ENCODE assay signal across 9 mouse cellular contexts in genomic region chr9:70838132-70838911, GRCm38 (mm10).
DNase-seq lines count a peak whose midpoint lies in the region; TF ChIP-seq lines count a peak whose summit lies in the region.
"Had no signal": no experiment of that assay in that cellular context is flagged by ENCODE, and none has a peak within 500 bp of the region (broad histone marks: within the 10 kb centered on the region; RNA-seq: fewer than 3 reads in every experiment).

No protein-coding gene starts in this region.

- no peak overlapping the region for H3K27ac ChIP-seq in gastrocnemius, adult 2 months

- TF ChIP-seq CTCF in gastrocnemius, adult 2 months (IDR thresholded peaks at IDR 0.05) = no peak

- intact Hi-C loops in gastrocnemius, adult 2 months (cut with DNase I) = no loop called here

- DNase-seq in gastrocnemius, postnatal 25 days = peak; percentile 18
- no peak for DNase-seq in gastrocnemius, adult 2 months
- peak; percentile 60 for DNase-seq in urinary bladder, postnatal 14 days (ENCODE audit: low spot score)
- DNase-seq in urinary bladder, postnatal 10 days (ENCODE audit: low spot score) = no peak
- DNase-seq in lung, postnatal 36 days = peak; percentile 65
- no peak for DNase-seq in ovary, adult 18-20 months (ENCODE audit: low spot score)
- DNase-seq in cerebellum, adult 18-20 months = no peak
- DNase-seq in adrenal gland, postnatal 25 days = no peak
- DNase-seq: layer of hippocampus, postnatal 36 days had no signal

- no peak overlapping the region for H3K4me3 ChIP-seq in gastrocnemius, adult 2 months

Comparison
In these comparisons a context has a peak if more than half of its experiments do, and no peak if none do; other contexts are left out.
1. DNase-seq: peak in gastrocnemius, postnatal 25 days (single experiment), urinary bladder, postnatal 14 days (single experiment) and lung, postnatal 36 days (single experiment); none in gastrocnemius, adult 2 months (single experiment), urinary bladder, postnatal 10 days (single experiment), ovary, adult 18-20 months (single experiment), cerebellum, adult 18-20 months (0 of 2) and adrenal gland, postnatal 25 days (single experiment).